Mouse (Mus musculus) liver, embryonic 11.5 days (tissue): ENCODE data around the gene Tti1. TPM values are rescaled to one million over a fixed set of nuclear protein-coding genes. Genes with fewer than 3 reads are reported as not detected.

Source experiments
- ATAC-seq: fragments of 200-750 bp; cut with Nextera tagmentation; replicated peaks from 2 replicates; pipeline ENCODE4 v1.8.0; 2017; ENCODE audit warnings: moderate number of reproducible peaks, mild to moderate bottlenecking, moderate TSS enrichment, moderate library complexity; ENCODE audit not compliant: low FRiP score
- DNase-seq: peaks from one replicate; pipeline ENCODE4 v3.0.0-alpha.2; 2017; ENCODE audit warnings: low spot score
- H3K27ac ChIP-seq: fragments of 300-500 bp; sonication (generic); 2 replicates; pipeline ENCODE4 v1.5.1; 2014; ENCODE audit warnings: mild to moderate bottlenecking, low read depth, low read length, control low read depth
- H3K27me3 ChIP-seq: fragments of 300-500 bp; sonication (generic); replicated peaks from 2 replicates; pipeline ENCODE4 v1.6.1; 2014; ENCODE audit warnings: low read length, mixed read lengths; ENCODE audit not compliant: control insufficient read depth, insufficient read depth
- H3K36me3 ChIP-seq: fragments of 300-500 bp; sonication (generic); 2 replicates; pipeline ENCODE4 v1.6.1; 2014; ENCODE audit warnings: mild to moderate bottlenecking, low read length, moderate library complexity, mixed read lengths; ENCODE audit not compliant: control insufficient read depth, insufficient read depth
- H3K4me1 ChIP-seq: fragments of 300-500 bp; sonication (generic); replicated peaks from 2 replicates; pipeline ENCODE4 v1.6.1; 2014; ENCODE audit warnings: low read length, mixed read lengths; ENCODE audit not compliant: control insufficient read depth, insufficient read depth
- H3K4me2 ChIP-seq: fragments of 300-500 bp; sonication (generic); 2 replicates; pipeline ENCODE4 v1.6.1; 2014; ENCODE audit warnings: mild to moderate bottlenecking, control low read depth, moderate library complexity
- H3K4me3 ChIP-seq: fragments of 300-500 bp; sonication (generic); 2 replicates; pipeline ENCODE4 v1.5.1; 2014; ENCODE audit warnings: low read depth, low read length, control low read depth
- H3K9ac ChIP-seq: fragments of 300-500 bp; sonication (generic); 2 replicates; pipeline ENCODE4 v1.6.1; 2014; ENCODE audit warnings: low read depth, low read length, control low read depth
- H3K9me3 ChIP-seq: fragments of 300-500 bp; sonication (generic); 2 replicates; pipeline ENCODE4 v1.6.1; 2016; ENCODE audit warnings: low read length, inconsistent platforms, mixed read lengths; ENCODE audit not compliant: control insufficient read depth
- WGBS: fragments of 180-500 bp; shearing (Covaris S2); extraction: QIAGEN DNeasy Blood & Tissue Kit; methylation state at CpG from one replicate; pipeline ENCODE4 v1.1.7; 2014; 5-methylcytosine and 5-hydroxymethylcytosine counted together
- polyA plus RNA-seq: library from polyadenylated mRNA; unstranded; fragments of >200 nt; fragmentation: Nextera tagmentation; extraction: Ambion mirVana; gene quantifications from 2 replicates; pipeline ENCODE4 v1.2.1, GENCODE M21; 2014

Tti1 gene
- polyA plus RNA-seq, 1 experiment from 2014 or later = 30.2 TPM

DNA sequence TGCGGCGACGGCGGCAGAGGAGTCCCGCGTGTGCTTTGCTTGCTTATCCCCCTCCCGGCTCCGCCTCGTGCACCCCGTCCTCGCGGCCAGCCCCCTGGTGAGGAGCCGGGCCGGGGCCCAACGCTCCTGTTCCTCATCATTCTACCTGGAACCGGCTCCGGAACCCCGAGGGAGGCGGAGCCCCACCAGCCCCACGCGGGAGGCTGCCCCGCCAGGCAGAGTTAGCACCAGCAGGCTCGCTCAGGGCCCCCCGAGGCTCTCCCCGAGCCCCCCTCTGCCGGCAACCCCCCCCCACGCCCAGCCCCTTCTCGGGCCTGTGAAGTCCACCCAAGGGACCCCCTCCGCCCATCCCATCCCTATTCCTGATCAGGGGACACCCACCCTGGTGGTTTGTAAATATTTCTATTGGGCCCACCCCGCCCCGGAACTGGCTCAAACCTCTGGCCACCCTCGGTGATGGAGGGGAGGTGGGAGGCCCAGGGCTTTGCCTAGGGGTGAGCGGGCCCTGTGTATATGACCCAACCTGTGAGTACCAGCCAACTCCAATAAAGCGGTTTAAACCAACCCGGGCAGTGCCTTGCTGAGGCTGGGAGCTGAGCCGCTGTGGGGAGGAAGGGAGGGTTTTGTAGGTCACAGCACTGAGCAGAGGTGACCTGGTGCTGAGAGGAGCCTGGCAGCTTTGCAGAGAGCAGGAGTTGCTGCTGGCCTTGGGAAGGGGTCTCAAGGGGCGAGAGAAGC, 83.9 kb downstream of the Tti1 start:
- H3K36me3 ChIP-seq = no peaks in the 10 kb centered on the region
- H3K9ac ChIP-seq = peak overlapping the region; percentile 46
- H3K4me3 ChIP-seq = peak overlapping the region; percentile 47
- no peak overlapping the region for H3K27ac ChIP-seq
- ATAC-seq (no peak), DNase-seq (no peak)
- H3K27me3 ChIP-seq = peaks cover 48% of the 10 kb centered on the region
- peaks cover 6% of the 10 kb centered on the region for H3K4me1 ChIP-seq
- H3K4me2 ChIP-seq = peak overlapping the region; percentile 77
- no peaks in the 10 kb centered on the region for H3K9me3 ChIP-seq
- 13% methylated on average over 37 of the region's 37 CpGs for WGBS

DNA sequence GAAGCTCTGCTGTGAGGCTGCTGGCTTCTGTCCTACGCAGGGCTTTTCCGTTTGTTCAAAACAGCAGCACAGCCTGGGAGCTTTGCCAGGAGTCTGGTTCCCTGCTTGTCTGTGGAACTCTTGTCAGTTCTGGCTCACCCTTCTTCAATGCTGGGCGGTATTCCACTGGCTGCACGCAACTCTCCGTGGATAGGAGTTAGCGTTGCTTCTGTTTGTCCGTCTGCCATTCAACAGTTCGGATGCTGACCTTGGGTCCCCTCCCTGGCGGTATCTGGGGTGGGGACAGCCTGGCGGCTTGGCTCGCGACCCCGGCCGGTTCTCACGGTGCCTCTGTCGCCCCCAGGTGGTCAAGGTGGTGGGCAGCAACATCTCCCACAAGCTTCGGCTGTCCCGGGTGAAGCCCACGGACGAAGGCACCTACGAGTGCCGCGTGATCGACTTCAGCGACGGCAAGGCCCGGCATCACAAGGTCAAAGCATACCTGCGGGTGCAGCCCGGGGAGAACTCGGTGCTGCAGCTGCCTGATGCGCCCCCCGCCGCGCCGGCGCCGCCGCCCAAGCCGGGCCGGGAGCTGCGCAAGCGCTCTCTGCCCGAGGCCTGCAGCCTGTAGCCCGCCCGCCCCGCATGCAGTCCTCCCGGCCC, 84.6 kb downstream of the Tti1 start:
- no peaks in the 10 kb centered on the region for H3K9me3 ChIP-seq
- no peak overlapping the region for H3K27ac ChIP-seq
- no peaks in the 10 kb centered on the region for H3K36me3 ChIP-seq
- H3K27me3 ChIP-seq = peaks cover 54% of the 10 kb centered on the region
- ATAC-seq = no peak
- H3K4me2 ChIP-seq = peak overlapping the region; percentile 77
- under 1% methylated on average over 47 of the region's 47 CpGs for WGBS
- peak overlapping the region; percentile 46 for H3K9ac ChIP-seq
- DNase-seq = peak; percentile 72
- H3K4me1 ChIP-seq = peaks cover 6% of the 10 kb centered on the region
- peak overlapping the region; percentile 47 for H3K4me3 ChIP-seq

DNA sequence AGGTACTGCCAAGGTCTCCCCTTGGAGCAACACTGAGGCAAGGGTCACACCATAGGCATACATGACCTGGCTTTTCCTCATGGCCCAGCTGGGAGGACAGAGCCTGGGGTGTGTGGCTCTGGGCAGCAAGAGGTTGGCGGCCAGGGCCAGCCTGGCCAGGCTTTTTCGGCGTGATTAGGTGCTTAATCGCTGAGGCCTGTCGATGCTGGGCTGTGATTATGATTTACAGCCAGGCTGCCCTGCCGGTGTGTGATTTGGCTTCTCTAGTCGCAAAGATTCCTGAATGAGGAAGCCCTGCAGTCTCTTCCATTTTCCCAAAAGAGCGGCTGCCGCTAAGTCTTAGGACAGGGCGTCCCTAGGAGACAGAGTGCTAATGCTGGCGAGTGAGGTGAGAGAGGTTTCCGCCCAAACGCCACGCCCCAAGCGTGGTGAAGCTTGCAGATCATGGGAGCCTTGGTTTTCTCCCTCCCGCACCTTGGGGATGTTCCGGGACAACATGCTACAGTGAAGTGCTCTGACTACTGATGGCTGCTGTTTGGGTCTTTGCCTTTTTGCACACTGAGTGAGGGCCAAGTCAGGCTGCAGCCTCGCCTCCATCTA, 87.5 kb downstream of the Tti1 start:
- H3K9me3 ChIP-seq = no peaks in the 10 kb centered on the region
- 5% methylated on average over 18 of the region's 18 CpGs for WGBS
- H3K4me1 ChIP-seq = peaks cover 6% of the 10 kb centered on the region
- H3K9ac ChIP-seq = no peak overlapping the region
- peak overlapping the region; percentile 47 for H3K4me2 ChIP-seq
- peaks cover 55% of the 10 kb centered on the region for H3K27me3 ChIP-seq
- H3K36me3 ChIP-seq = no peaks in the 10 kb centered on the region
- no peak for DNase-seq
- no peak overlapping the region for H3K27ac ChIP-seq
- ATAC-seq = no peak
- H3K4me3 ChIP-seq = peak overlapping the region; percentile 20; the same call in 1 of the 2 replicates

DNA sequence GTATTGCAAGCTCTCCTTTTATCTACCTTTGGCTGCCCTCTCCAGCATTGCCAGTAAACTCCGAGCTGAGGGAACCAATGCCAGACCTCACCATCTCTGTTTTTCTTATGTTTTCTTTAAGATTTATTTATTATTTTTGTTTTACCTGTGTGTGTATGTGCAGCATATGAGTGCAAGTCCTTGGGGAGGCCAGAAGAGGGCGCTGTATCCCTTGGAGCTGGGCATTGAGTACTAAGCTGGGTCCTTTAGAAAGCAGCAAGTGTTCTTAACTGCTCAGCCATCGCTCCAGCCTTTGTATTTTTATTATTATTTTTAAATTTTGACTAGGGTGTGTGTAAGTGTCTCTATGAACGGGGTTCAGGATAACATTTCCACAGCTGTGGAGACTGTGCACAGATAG, 91.6 kb downstream of the Tti1 start:
- DNase-seq (no peak), ATAC-seq (no peak)
- Histone ChIP-seq H3K27me3 (peaks cover 25% of the 10 kb centered on the region), H3K36me3 (no peaks in the 10 kb centered on the region), H3K4me1 (peaks cover 4% of the 10 kb centered on the region; the same call in 1 of the 2 replicates), H3K4me3 (no peak overlapping the region), H3K9me3 (no peaks in the 10 kb centered on the region), H3K27ac (no peak overlapping the region), H3K4me2 (no peak overlapping the region), H3K9ac (no peak overlapping the region)
- 69% methylated on average over 4 of the region's 4 CpGs for WGBS

DNA sequence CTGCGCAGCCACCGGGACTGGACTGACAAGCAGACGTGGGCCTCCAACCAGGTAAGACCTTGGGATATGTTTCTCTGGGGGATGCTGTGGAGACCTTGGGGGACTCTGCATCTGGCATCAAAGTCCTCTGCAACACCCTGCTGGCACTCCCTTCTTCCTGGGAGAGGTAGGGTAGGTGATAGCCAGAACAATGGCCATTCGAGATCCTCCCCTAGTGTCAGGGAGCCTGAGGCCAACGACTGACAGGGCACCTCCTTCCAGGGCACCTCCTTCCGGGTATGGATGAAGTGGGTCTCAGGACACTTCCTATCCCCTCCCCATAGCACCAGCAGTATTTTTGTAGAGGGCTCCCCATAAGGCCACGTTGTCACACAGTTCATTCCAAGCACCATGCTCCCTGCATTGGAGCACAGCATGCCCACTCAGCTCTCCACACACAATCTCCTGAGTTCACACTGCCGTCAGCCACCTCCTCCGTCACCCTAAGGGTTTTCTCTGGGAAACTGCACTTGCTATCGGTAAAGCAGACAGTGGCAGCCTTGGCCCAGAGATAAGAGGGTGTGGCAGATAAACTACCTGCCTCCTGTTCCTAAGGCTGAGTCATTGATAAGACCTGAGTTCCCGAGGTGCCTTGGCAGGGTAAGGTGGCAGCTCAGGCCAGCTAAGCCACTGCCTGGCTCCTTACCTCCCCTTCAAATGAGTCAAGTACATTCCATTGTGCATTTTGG, 92.6 kb downstream of the Tti1 start:
- H3K9me3 ChIP-seq = no peaks in the 10 kb centered on the region
- no peaks in the 10 kb centered on the region for H3K4me1 ChIP-seq
- no peak overlapping the region for H3K4me2 ChIP-seq
- no peak overlapping the region for H3K9ac ChIP-seq
- H3K27ac ChIP-seq = no peak overlapping the region
- H3K27me3 ChIP-seq = peaks cover 14% of the 10 kb centered on the region
- WGBS = 53% methylated on average over 11 of the region's 11 CpGs
- no peaks in the 10 kb centered on the region for H3K36me3 ChIP-seq
- ATAC-seq (peak; percentile 41; the same call in 1 of the 2 replicates), DNase-seq (no peak)
- no peak overlapping the region for H3K4me3 ChIP-seq

DNA sequence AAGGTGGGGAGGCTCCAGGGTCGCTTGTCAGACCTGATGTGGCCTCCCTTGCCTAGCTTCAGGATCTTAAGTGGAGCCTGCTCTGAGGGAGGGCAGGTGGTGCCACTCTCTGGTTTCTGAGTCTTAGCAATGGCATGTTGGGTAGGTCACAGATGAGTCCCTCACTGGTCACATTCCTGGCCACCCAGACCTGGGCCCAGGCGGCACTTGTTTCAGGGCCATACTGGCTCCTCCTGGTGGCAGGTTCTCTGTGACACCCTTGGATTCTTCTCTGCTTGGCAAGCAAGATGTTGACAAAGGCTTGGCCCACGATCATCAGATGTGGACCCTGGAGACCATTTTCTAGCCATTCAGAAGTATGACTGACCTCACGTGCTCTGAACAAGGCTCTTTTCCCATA, 95.6 kb downstream of the Tti1 start:
- ATAC-seq = no peak

More for the DNA sequence above, 95.6 kb downstream of the Tti1 start:
- no peak overlapping the region for H3K4me2 ChIP-seq
- no peaks in the 10 kb centered on the region for H3K9me3 ChIP-seq
- H3K4me3 ChIP-seq = no peak overlapping the region
- no peak overlapping the region for H3K27ac ChIP-seq
- 71% methylated on average over 4 of the region's 4 CpGs for WGBS
- no peaks in the 10 kb centered on the region for H3K4me1 ChIP-seq
- no peak for DNase-seq
- H3K36me3 ChIP-seq = no peaks in the 10 kb centered on the region
- no peak overlapping the region for H3K9ac ChIP-seq
- peaks cover 4% of the 10 kb centered on the region for H3K27me3 ChIP-seq

Other genes with a start within 250 kb of the Tti1 start
- gene Vstm2l, start 113.8 kb downstream of the Tti1 start, polyA plus RNA-seq = 0.52 and 0.70 TPM in 2 replicates
- gene Rprd1b, start 64 bp upstream of the Tti1 start, polyA plus RNA-seq = 48.2 and 52.5 TPM in 2 replicates
- 49.5 and 49.7 TPM in 2 replicates for gene Tgm2, start 118.0 kb upstream of the Tti1 start, polyA plus RNA-seq
- gene D630003M21Rik, start 200.8 kb upstream of the Tti1 start, polyA plus RNA-seq = 0.53 and 0.81 TPM in 2 replicates
- gene Bpi, start 229.7 kb upstream of the Tti1 start, polyA plus RNA-seq = not detected in 2 replicates